Mouse (Mus musculus) R1 (cell line): ENCODE results near the gene Tmem135.

Experiments
- DNase-seq: peaks from one replicate; pipeline ENCODE4 v3.0.0-alpha.2; 2018; ENCODE audit warnings: low read depth, low spot score

The Tmem135 gene

GRCm38 (mm10) chr7:89418127-89418653, 14.2 kb upstream of the Tmem135 start:
- no peak for DNase-seq

- DNase-seq, result no peak
Measured at GRCm38 (mm10) chr7:89417707-89418106, 13.7 kb upstream of the Tmem135 start.

- no peak for DNase-seq
Measured at GRCm38 (mm10) chr7:89416027-89416426, 12.0 kb upstream of the Tmem135 start.

- DNase-seq, result no peak
Measured at GRCm38 (mm10) chr7:89412094-89412493, 8.1 kb upstream of the Tmem135 start.

GRCm38 (mm10) chr7:89411346-89411745, 7.3 kb upstream of the Tmem135 start:
- DNase-seq, result no peak

GRCm38 (mm10) chr7:89410294-89410693, 6.3 kb upstream of the Tmem135 start:
- DNase-seq, result no peak

GRCm38 (mm10) chr7:89407006-89407940, 3.3 kb upstream of the Tmem135 start:
- no peak for DNase-seq

GRCm38 (mm10) chr7:89406011-89406410, 2.0 kb upstream of the Tmem135 start:
- no peak for DNase-seq

GRCm38 (mm10) chr7:89404734-89405440, 865 bp upstream of the Tmem135 start:
- DNase-seq, result peak; percentile 52

- peak; percentile 82 for DNase-seq
Measured at GRCm38 (mm10) chr7:89403053-89403972, 709 bp downstream of the Tmem135 start.

GRCm38 (mm10) chr7:89401936-89402335, 2.1 kb downstream of the Tmem135 start:
- no peak for DNase-seq

GRCm38 (mm10) chr7:89401136-89401858, 2.7 kb downstream of the Tmem135 start:
- no peak for DNase-seq

- no peak for DNase-seq
Measured at GRCm38 (mm10) chr7:89400721-89401120, 3.3 kb downstream of the Tmem135 start.

- no peak for DNase-seq
Measured at GRCm38 (mm10) chr7:89397837-89398534, 6.0 kb downstream of the Tmem135 start.

- no peak for DNase-seq
Measured at GRCm38 (mm10) chr7:89396386-89396785, 7.6 kb downstream of the Tmem135 start.

- DNase-seq, result no peak
Measured at GRCm38 (mm10) chr7:89395399-89395798, 8.6 kb downstream of the Tmem135 start.

GRCm38 (mm10) chr7:89392825-89393224, 11.2 kb downstream of the Tmem135 start:
- no peak for DNase-seq

- DNase-seq, result no peak
Measured at GRCm38 (mm10) chr7:89392388-89392787, 11.6 kb downstream of the Tmem135 start.

GRCm38 (mm10) chr7:89391831-89392230, 12.2 kb downstream of the Tmem135 start:
- DNase-seq, result peak; percentile 11

GRCm38 (mm10) chr7:89391281-89391680, 12.7 kb downstream of the Tmem135 start:
- DNase-seq, result no peak
